Mouse (Mus musculus) ES-Bruce4 (cell line): ENCODE data around the gene Abca3. TPM values are rescaled to one million over a fixed set of nuclear protein-coding genes. Genes with fewer than 3 reads are reported as not detected.

ENCODE experiments used
- H3K27ac ChIP-seq: 2 replicates; pipeline ENCODE4 v1.5.1; 2012; ENCODE audit warnings: low read length, inconsistent platforms; ENCODE audit not compliant: insufficient read depth
- H3K27me3 ChIP-seq: 2 replicates; pipeline ENCODE4 v1.6.1; 2012; ENCODE audit warnings: mild to moderate bottlenecking, low read length, inconsistent platforms; ENCODE audit not compliant: control insufficient read depth, poor library complexity, insufficient read depth, severe bottlenecking
- H3K36me3 ChIP-seq: 2 replicates; pipeline ENCODE4 v1.6.1; 2012; ENCODE audit warnings: inconsistent platforms, mild to moderate bottlenecking, low read length, moderate library complexity; ENCODE audit not compliant: control insufficient read depth, poor library complexity, insufficient read depth, severe bottlenecking
- H3K4me1 ChIP-seq: one replicate; pipeline ENCODE4 v1.8.1; 2011; ENCODE audit warnings: low read length; ENCODE audit not compliant: control insufficient read depth, insufficient read depth
- H3K4me3 ChIP-seq: 2 replicates; pipeline ENCODE4 v1.5.1; 2011; ENCODE audit warnings: low read depth, mild to moderate bottlenecking, low read length
- H3K9ac ChIP-seq: 2 replicates; pipeline ENCODE4 v1.6.1; 2012; ENCODE audit warnings: low read depth, mild to moderate bottlenecking, inconsistent platforms; ENCODE audit not compliant: poor library complexity, severe bottlenecking
- H3K9me3 ChIP-seq: replicated peaks from 2 replicates; pipeline ENCODE4 v1.6.1; 2012; ENCODE audit warnings: mild to moderate bottlenecking, low read length, inconsistent platforms; ENCODE audit not compliant: control insufficient read depth, poor library complexity, insufficient read depth, severe bottlenecking
- CTCF ChIP-seq: IDR thresholded peaks from one replicate; pipeline ENCODE4 v1.8.1; 2011; ENCODE audit warnings: low read depth, low read length
- EP300 ChIP-seq: IDR thresholded peaks from 2 replicates; pipeline ENCODE4 v1.6.1; 2011; ENCODE audit warnings: low read depth, low read length; ENCODE audit not compliant: insufficient read depth
- POLR2A ChIP-seq: IDR thresholded peaks from one replicate; pipeline ENCODE4 v1.8.1; 2011; ENCODE audit warnings: low read length; ENCODE audit not compliant: insufficient read depth
- polyA plus RNA-seq: library from polyadenylated mRNA; stranded (reverse); fragments of >200 nt; gene quantifications from 2 replicates; pipeline ENCODE4 v1.2.4, GENCODE M21; 2011; ENCODE audit warnings: low read depth; ENCODE audit not compliant: missing spikeins, insufficient read depth, insufficient read length

Abca3 gene
- polyA plus RNA-seq: 15.1 and 15.4 TPM in 2 replicates

DNA sequence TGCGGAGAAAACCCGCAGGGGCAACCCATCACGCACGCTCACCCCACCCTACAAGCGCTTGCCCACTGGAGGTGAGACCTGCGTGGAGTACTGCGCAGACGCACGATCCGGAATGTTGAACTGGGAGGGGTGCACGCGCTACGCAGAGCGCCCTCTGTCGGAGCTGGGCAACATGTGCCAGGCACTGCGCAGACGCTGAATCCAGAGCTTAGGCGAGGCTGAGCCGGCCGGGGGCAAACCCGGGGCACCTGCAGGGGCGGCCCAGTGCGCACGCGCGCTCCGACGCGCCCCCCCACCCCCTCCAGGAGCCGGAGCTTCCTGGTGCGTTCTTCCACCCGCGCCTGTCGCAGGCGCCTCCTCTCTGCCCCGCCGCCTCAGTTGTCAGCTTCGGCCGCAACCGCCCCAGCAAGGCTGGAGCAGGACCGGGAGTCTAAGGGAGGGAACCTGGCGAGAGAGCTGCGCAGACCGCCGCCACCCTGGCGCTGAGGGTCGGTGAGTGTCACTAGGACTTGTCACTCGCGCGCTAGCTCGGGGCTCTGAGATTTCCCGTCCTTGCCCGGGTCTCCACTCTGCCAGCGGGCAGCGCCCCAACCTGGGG is at the start of gene Abca3:
Gene Abca3 (plus strand): TSS at position 191 of the 598 bp plus-strand sequence.
- H3K27me3 ChIP-seq: no peaks in the 10 kb centered on the region

GRCm38 (mm10) chr17:24307500-24307899 is 44.2 kb upstream of the Abca3 start:
- Histone ChIP-seq H3K27ac (no peak overlapping the region), H3K9me3 (no peaks in the 10 kb centered on the region), H3K4me1 (no peaks in the 10 kb centered on the region), H3K27me3 (no peaks in the 10 kb centered on the region), H3K4me3 (no peak overlapping the region), H3K9ac (no peak overlapping the region), H3K36me3 (no peaks in the 10 kb centered on the region)
- TF ChIP-seq POLR2A (no peak), CTCF (peak; percentile 69), EP300 (no peak)

More for the DNA sequence above, at the start of gene Abca3:
- TF ChIP-seq POLR2A: no peak
- peak; percentile 98 for TF ChIP-seq CTCF
- 0 out of 2 replicates have a peak, but pooled peaks have one; percentile 77 for TF ChIP-seq EP300
- no peak within 1 kb of the TSS for H3K27ac ChIP-seq
- H3K4me3 ChIP-seq: peak within 1 kb of the TSS; percentile 75
- no peaks in the 10 kb centered on the region for H3K36me3 ChIP-seq
- no peaks in the 10 kb centered on the region for H3K9me3 ChIP-seq
- H3K9ac ChIP-seq: peak within 1 kb of the TSS; percentile 64
- no peaks in the 10 kb centered on the region for H3K4me1 ChIP-seq

DNA sequence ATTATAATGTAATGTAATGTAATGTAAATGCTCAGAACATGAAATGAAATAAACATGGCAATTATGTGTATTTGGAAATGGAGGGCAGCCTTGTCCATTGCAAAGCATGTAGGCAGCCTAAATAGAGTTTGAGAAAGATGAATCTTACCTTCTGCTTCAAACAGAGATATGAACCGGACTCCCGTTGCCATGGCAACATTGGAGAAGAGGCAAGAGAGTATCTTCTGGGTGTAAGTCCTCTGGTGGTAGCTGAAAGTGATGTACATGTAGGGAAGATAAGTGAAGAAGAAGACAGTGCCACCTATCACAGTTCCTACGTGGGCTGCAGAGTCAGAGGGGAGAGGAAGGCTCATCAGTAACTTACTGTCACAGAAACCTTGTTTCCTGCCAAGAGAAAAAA is 30.9 kb upstream of the Abca3 start:
- no peak overlapping the region for H3K27ac ChIP-seq
- H3K4me1 ChIP-seq: no peaks in the 10 kb centered on the region
- H3K27me3 ChIP-seq: no peaks in the 10 kb centered on the region; the same call in 1 of the 2 replicates
- no peak overlapping the region for H3K4me3 ChIP-seq
- H3K36me3 ChIP-seq: no peaks in the 10 kb centered on the region
- H3K9me3 ChIP-seq: no peaks in the 10 kb centered on the region; the same call in none of the 2 replicates
- no peak overlapping the region for H3K9ac ChIP-seq
- no peak for TF ChIP-seq POLR2A
- TF ChIP-seq CTCF: no peak
- TF ChIP-seq EP300: no peak

DNA sequence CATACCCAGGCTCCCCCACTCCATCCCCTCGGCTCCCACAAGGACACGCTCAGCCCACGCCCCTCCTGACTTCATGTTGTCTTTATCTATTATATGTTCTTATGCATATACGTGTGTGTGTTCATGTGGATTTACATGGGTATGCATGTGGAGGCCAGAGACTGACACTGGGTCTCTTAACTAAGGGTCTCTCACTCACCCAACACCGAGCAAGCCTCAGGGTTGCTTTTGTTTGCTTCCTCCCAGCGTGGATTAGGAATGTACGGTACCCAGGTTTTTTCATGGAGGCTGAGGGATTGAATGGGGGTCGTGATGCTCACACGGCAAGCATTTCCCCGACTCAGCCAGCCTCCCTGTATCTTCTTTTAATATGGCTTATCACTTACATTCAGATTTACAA is 26.7 kb upstream of the Abca3 start:
- TF ChIP-seq POLR2A: no peak
- TF ChIP-seq CTCF: no peak
- no peak for TF ChIP-seq EP300
- no peak overlapping the region for H3K4me3 ChIP-seq
- no peaks in the 10 kb centered on the region for H3K36me3 ChIP-seq
- no peaks in the 10 kb centered on the region; the same call in 1 of the 2 replicates for H3K9me3 ChIP-seq
- H3K27ac ChIP-seq: no peak overlapping the region
- no peak overlapping the region for H3K9ac ChIP-seq
- no peaks in the 10 kb centered on the region for H3K27me3 ChIP-seq
- no peaks in the 10 kb centered on the region for H3K4me1 ChIP-seq

- no peaks in the 10 kb centered on the region for H3K4me1 ChIP-seq
- H3K4me3 ChIP-seq: no peak overlapping the region
- H3K9me3 ChIP-seq: no peaks in the 10 kb centered on the region
- TF ChIP-seq EP300 (no peak), CTCF (no peak), POLR2A (no peak)
- no peak overlapping the region for H3K27ac ChIP-seq
- H3K36me3 ChIP-seq: no peaks in the 10 kb centered on the region
- no peaks in the 10 kb centered on the region for H3K27me3 ChIP-seq
- no peak overlapping the region for H3K9ac ChIP-seq
These were observed 24.1 kb upstream of the Abca3 start for GRCm38 (mm10) chr17:24327656-24328055.

- no peak overlapping the region for H3K4me3 ChIP-seq
- no peaks in the 10 kb centered on the region for H3K4me1 ChIP-seq
- no peak for TF ChIP-seq CTCF
- no peak for TF ChIP-seq EP300
- TF ChIP-seq POLR2A: no peak
- no peak overlapping the region for H3K9ac ChIP-seq
- no peaks in the 10 kb centered on the region for H3K9me3 ChIP-seq
- H3K27me3 ChIP-seq: no peaks in the 10 kb centered on the region
- H3K36me3 ChIP-seq: no peaks in the 10 kb centered on the region
- H3K27ac ChIP-seq: no peak overlapping the region
These were observed 7.1 kb upstream of the Abca3 start for GRCm38 (mm10) chr17:24344672-24345071.
